Mouse (Mus musculus): ENCODE data around the gene Zfp712. TPM values are rescaled to one million over a fixed set of nuclear protein-coding genes. Genes with fewer than 3 reads are reported as not detected.
A peak's percentile ranks its signal among the peaks of the same experiment; 100 is the strongest.

Gene Zfp712
- polyA plus RNA-seq (2014; fragmentation: Nextera tagmentation; extraction: Ambion mirVana): 9.6 and 10.1 TPM in 2 replicates

GRCm38 (mm10) chr13:67060786-67061358, at the start of gene Zfp712:
Gene Zfp712 (minus strand): TSS chr13:67061170.
- H3K4me3 ChIP-seq (ENCODE audit: low read depth, low read length): peak within 1 kb of the TSS; percentile 62
- ATAC-seq (peak; percentile 94), DNase-seq (ENCODE audit: low spot score) (peak; percentile 98)
- peak within 1 kb of the TSS; percentile 75 for H3K9ac ChIP-seq (ENCODE audit: low read length)
- H3K27me3 ChIP-seq (replicated peaks; ENCODE audit: control insufficient read depth, insufficient read depth, low read length): no peaks in the 10 kb centered on the region
- WGBS: under 1% methylated on average over 27 of the region's 27 CpGs
- H3K4me2 ChIP-seq (ENCODE audit: low read length): peak within 1 kb of the TSS; percentile 57
- 0 out of 2 replicates have a peak, but pooled peaks cover 6% of the 10 kb centered on the region for H3K4me1 ChIP-seq (ENCODE audit: control insufficient read depth, insufficient read depth, low read length)
- peaks cover 13% of the 10 kb centered on the region for H3K9me3 ChIP-seq (replicated peaks; ENCODE audit: control insufficient read depth, low read length)
- H3K27ac ChIP-seq (ENCODE audit: low read depth, low read length): peak within 1 kb of the TSS; percentile 74
- no peaks in the 10 kb centered on the region for H3K36me3 ChIP-seq (ENCODE audit: control insufficient read depth, insufficient read depth, low read length)

DNA sequence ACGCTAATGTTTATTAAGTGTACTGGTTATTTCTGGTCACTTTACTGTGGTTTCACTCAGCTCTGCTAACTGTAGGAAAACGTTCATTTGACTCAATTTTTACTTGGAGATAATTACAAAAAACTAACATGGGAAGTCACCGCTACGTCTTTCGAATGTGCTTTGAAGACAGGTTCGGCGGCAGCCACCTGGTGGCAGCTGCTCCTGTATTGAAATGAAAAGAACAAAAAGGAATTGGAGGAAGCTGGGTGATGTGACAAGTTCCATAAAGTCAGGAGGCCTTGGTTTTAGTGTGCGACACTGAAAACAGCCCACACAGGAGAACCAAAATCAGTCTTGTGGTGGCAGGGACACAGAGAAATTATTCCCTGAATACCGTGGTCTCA, 47.8 kb upstream of the Zfp712 start:
- Histone ChIP-seq H3K9me3 (replicated peaks; ENCODE audit: control insufficient read depth, low read length) (no peaks in the 10 kb centered on the region), H3K27me3 (replicated peaks; ENCODE audit: control insufficient read depth, insufficient read depth, low read length) (no peaks in the 10 kb centered on the region), H3K9ac (ENCODE audit: low read length) (peak overlapping the region; percentile 43), H3K4me1 (ENCODE audit: control insufficient read depth, insufficient read depth, low read length) (no peaks in the 10 kb centered on the region; the same call in 1 of the 2 replicates), H3K27ac (ENCODE audit: low read depth, low read length) (no peak overlapping the region), H3K4me2 (ENCODE audit: low read length) (peak overlapping the region; percentile 56), H3K36me3 (ENCODE audit: control insufficient read depth, insufficient read depth, low read length) (no peaks in the 10 kb centered on the region), H3K4me3 (ENCODE audit: low read depth, low read length) (peak overlapping the region; percentile 53)
- DNase-seq (ENCODE audit: low spot score) (no peak), ATAC-seq (peak; percentile 65)
- WGBS: 4% methylated on average over 9 of the region's 9 CpGs

GRCm38 (mm10) chr13:67108194-67108820, 47.3 kb upstream of the Zfp712 start, which contains the start of gene Gm28557:
Gene Gm28557 (minus strand): TSS chr13:67108604.
- Histone ChIP-seq H3K9me3 (replicated peaks; ENCODE audit: control insufficient read depth, low read length) (no peaks in the 10 kb centered on the region), H3K36me3 (ENCODE audit: control insufficient read depth, insufficient read depth, low read length) (no peaks in the 10 kb centered on the region), H3K4me1 (ENCODE audit: control insufficient read depth, insufficient read depth, low read length) (no peaks in the 10 kb centered on the region; the same call in 1 of the 2 replicates), H3K9ac (ENCODE audit: low read length) (peak within 1 kb of the TSS; percentile 62), H3K27me3 (replicated peaks; ENCODE audit: control insufficient read depth, insufficient read depth, low read length) (no peaks in the 10 kb centered on the region), H3K27ac (ENCODE audit: low read depth, low read length) (no peak within 1 kb of the TSS), H3K4me2 (ENCODE audit: low read length) (peak within 1 kb of the TSS; percentile 56), H3K4me3 (ENCODE audit: low read depth, low read length) (peak within 1 kb of the TSS; percentile 53)
- DNase-seq (ENCODE audit: low spot score) (peak; percentile 99), ATAC-seq (peak; percentile 99)
- WGBS: under 1% methylated on average over 17 of the region's 17 CpGs

DNA sequence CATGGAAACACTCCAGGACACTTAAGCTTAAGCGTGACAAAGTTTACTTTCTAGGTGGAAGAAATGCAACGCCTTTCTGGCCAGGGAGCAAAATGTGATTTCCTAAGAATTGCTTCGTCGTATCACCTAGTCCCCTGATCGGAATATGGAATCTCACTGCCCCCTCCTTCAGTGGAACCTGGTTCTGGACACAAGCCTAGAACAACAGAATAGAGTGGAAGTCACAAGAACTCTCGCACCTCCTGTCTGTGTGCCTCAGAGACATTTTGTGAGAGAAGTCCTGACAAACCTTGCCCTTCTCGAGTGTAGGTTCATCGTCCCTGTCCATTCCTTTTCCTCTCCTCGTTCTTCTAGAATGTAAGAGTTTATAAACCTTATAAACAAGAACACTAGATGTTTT, 46.7 kb upstream of the Zfp712 start:
- no peaks in the 10 kb centered on the region for H3K9me3 ChIP-seq (replicated peaks; ENCODE audit: control insufficient read depth, low read length)
- peak overlapping the region; percentile 56 for H3K4me2 ChIP-seq (ENCODE audit: low read length)
- 71% methylated on average over 9 of the region's 9 CpGs for WGBS
- H3K4me3 ChIP-seq (ENCODE audit: low read depth, low read length): peak overlapping the region; percentile 53
- peak overlapping the region; percentile 62 for H3K9ac ChIP-seq (ENCODE audit: low read length)
- no peaks in the 10 kb centered on the region; the same call in 1 of the 2 replicates for H3K4me1 ChIP-seq (ENCODE audit: control insufficient read depth, insufficient read depth, low read length)
- ATAC-seq: no peak
- no peak for DNase-seq (ENCODE audit: low spot score)
- H3K27ac ChIP-seq (ENCODE audit: low read depth, low read length): no peak overlapping the region
- no peaks in the 10 kb centered on the region for H3K27me3 ChIP-seq (replicated peaks; ENCODE audit: control insufficient read depth, insufficient read depth, low read length)
- no peaks in the 10 kb centered on the region for H3K36me3 ChIP-seq (ENCODE audit: control insufficient read depth, insufficient read depth, low read length)

GRCm38 (mm10) chr13:67097876-67098275, 36.9 kb upstream of the Zfp712 start, which contains the start of gene Zfp708:
Gene Zfp708 (minus strand): TSS chr13:67097976.
- Histone ChIP-seq H3K27me3 (replicated peaks; ENCODE audit: control insufficient read depth, insufficient read depth, low read length) (no peaks in the 10 kb centered on the region), H3K36me3 (ENCODE audit: control insufficient read depth, insufficient read depth, low read length) (no peaks in the 10 kb centered on the region), H3K9me3 (replicated peaks; ENCODE audit: control insufficient read depth, low read length) (no peaks in the 10 kb centered on the region), H3K4me3 (ENCODE audit: low read depth, low read length) (no peak within 1 kb of the TSS), H3K4me2 (ENCODE audit: low read length) (no peak within 1 kb of the TSS), H3K27ac (ENCODE audit: low read depth, low read length) (no peak within 1 kb of the TSS), H3K9ac (ENCODE audit: low read length) (no peak within 1 kb of the TSS), H3K4me1 (ENCODE audit: control insufficient read depth, insufficient read depth, low read length) (no peaks in the 10 kb centered on the region)
- WGBS: 90% methylated on average over 10 of the region's 10 CpGs
- DNase-seq (ENCODE audit: low spot score) (no peak), ATAC-seq (no peak)

- WGBS: 100% methylated on average over 1 of the region's 1 CpGs
- no peaks in the 10 kb centered on the region for H3K4me1 ChIP-seq (ENCODE audit: control insufficient read depth, insufficient read depth, low read length)
- no peaks in the 10 kb centered on the region for H3K9me3 ChIP-seq (replicated peaks; ENCODE audit: control insufficient read depth, low read length)
- H3K4me3 ChIP-seq (ENCODE audit: low read depth, low read length): no peak overlapping the region
- H3K4me2 ChIP-seq (ENCODE audit: low read length): no peak overlapping the region
- H3K36me3 ChIP-seq (ENCODE audit: control insufficient read depth, insufficient read depth, low read length): no peaks in the 10 kb centered on the region
- H3K27ac ChIP-seq (ENCODE audit: low read depth, low read length): no peak overlapping the region
- ATAC-seq (no peak), DNase-seq (ENCODE audit: low spot score) (no peak)
- H3K27me3 ChIP-seq (replicated peaks; ENCODE audit: control insufficient read depth, insufficient read depth, low read length): no peaks in the 10 kb centered on the region
- no peak overlapping the region for H3K9ac ChIP-seq (ENCODE audit: low read length)
These were observed 29.2 kb upstream of the Zfp712 start for GRCm38 (mm10) chr13:67090154-67090553.

- no peak for DNase-seq (ENCODE audit: low spot score)
- Histone ChIP-seq H3K36me3 (ENCODE audit: control insufficient read depth, insufficient read depth, low read length) (peaks cover 3% of the 10 kb centered on the region; the same call in 1 of the 2 replicates), H3K27me3 (replicated peaks; ENCODE audit: control insufficient read depth, insufficient read depth, low read length) (no peaks in the 10 kb centered on the region), H3K4me3 (ENCODE audit: low read depth, low read length) (peak overlapping the region; percentile 63), H3K27ac (ENCODE audit: low read depth, low read length) (no peak overlapping the region), H3K9me3 (replicated peaks; ENCODE audit: control insufficient read depth, low read length) (0 out of 2 replicates have a peak, but pooled peaks cover 3% of the 10 kb centered on the region), H3K9ac (ENCODE audit: low read length) (no peak overlapping the region), H3K4me2 (ENCODE audit: low read length) (peak overlapping the region; percentile 69), H3K4me1 (ENCODE audit: control insufficient read depth, insufficient read depth, low read length) (0 out of 2 replicates have a peak, but pooled peaks cover 4% of the 10 kb centered on the region)
- ATAC-seq: no peak
- WGBS: 91% methylated on average over 1 of the region's 1 CpGs
These were observed 21.0 kb upstream of the Zfp712 start for GRCm38 (mm10) chr13:67081946-67082345.

DNA sequence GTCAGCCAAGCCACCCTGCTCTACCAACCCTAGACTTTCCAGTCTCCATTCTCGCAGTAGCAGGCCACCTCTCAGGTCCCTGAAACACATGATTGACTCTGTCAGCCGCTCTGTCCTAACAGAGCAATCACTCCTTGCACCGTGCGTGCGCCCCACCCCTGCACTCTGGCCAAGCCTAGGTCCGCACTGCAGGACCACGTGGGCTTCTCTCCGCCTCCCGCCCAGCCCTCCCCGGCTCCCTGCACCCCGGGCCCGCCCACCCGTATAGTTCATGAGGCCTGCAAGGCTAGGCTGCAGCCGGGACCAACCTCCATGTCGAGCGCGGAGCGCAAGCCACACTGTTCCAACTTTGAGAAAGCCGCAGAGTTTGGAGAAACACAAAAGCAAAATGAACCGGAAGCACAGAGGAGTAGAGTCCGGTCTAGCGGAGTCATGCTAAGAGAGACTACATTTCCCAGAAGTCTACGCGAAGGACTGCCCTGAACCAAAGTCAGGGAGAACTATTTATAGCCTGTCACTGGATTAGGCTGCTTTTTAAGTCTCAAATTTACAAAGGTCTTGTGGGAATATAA, 20.3 kb upstream of the Zfp712 start:
- H3K27me3 ChIP-seq (replicated peaks; ENCODE audit: control insufficient read depth, insufficient read depth, low read length): no peaks in the 10 kb centered on the region
- peaks cover 8% of the 10 kb centered on the region; the same call in 1 of the 2 replicates for H3K9me3 ChIP-seq (replicated peaks; ENCODE audit: control insufficient read depth, low read length)
- 0 out of 2 replicates have a peak, but pooled peaks cover 4% of the 10 kb centered on the region for H3K4me1 ChIP-seq (ENCODE audit: control insufficient read depth, insufficient read depth, low read length)
- peak overlapping the region; percentile 69 for H3K4me2 ChIP-seq (ENCODE audit: low read length)
- WGBS: under 1% methylated on average over 24 of the region's 24 CpGs
- peak overlapping the region; percentile 63 for H3K4me3 ChIP-seq (ENCODE audit: low read depth, low read length)
- ATAC-seq: peak; percentile 97
- peak overlapping the region; percentile 66 for H3K27ac ChIP-seq (ENCODE audit: low read depth, low read length)
- peak overlapping the region; percentile 75 for H3K9ac ChIP-seq (ENCODE audit: low read length)
- peaks cover 4% of the 10 kb centered on the region; the same call in 1 of the 2 replicates for H3K36me3 ChIP-seq (ENCODE audit: control insufficient read depth, insufficient read depth, low read length)
- peak; percentile 92 for DNase-seq (ENCODE audit: low spot score)

Measured in forebrain, embryonic 14.5 days (tissue).